Mouse (Mus musculus) hindbrain, embryonic 14.5 days (tissue): ENCODE measurements around the gene Runx1. TPM values are rescaled to one million over a fixed set of nuclear protein-coding genes. Genes with fewer than 3 reads are reported as not detected.
A peak's percentile ranks its signal among the peaks of the same experiment; 100 is the strongest.

Source experiments
- ATAC-seq: fragments of 200-750 bp; cut with Nextera tagmentation; 2 replicates; pipeline ENCODE4 v1.8.0; 2017; ENCODE audit warnings: moderate number of reproducible peaks, mild to moderate bottlenecking, moderate TSS enrichment, moderate library complexity; ENCODE audit not compliant: low FRiP score
- DNase-seq: peaks from one replicate; pipeline ENCODE4 v3.0.0-alpha.2; 2015; ENCODE audit warnings: low spot score
- H3K27ac ChIP-seq: fragments of 300-500 bp; sonication (generic); 2 replicates; pipeline ENCODE4 v1.5.1; 2014; ENCODE audit warnings: mild to moderate bottlenecking, moderate library complexity
- H3K27me3 ChIP-seq: fragments of 300-500 bp; sonication (generic); 2 replicates; pipeline ENCODE4 v1.6.1; 2014; ENCODE audit warnings: mild to moderate bottlenecking, low read length, mixed read lengths; ENCODE audit not compliant: control insufficient read depth, insufficient read depth
- H3K36me3 ChIP-seq: fragments of 300-500 bp; sonication (generic); replicated peaks from 2 replicates; pipeline ENCODE4 v1.6.1; 2014; ENCODE audit not compliant: control insufficient read depth, insufficient read depth
- H3K4me1 ChIP-seq: fragments of 300-500 bp; sonication (generic); replicated peaks from 2 replicates; pipeline ENCODE4 v1.6.1; 2014; ENCODE audit warnings: antibody characterized with exemption, low read length, mixed read lengths; ENCODE audit not compliant: control insufficient read depth, insufficient read depth
- H3K4me2 ChIP-seq: fragments of 300-500 bp; sonication (generic); replicated peaks from 2 replicates; pipeline ENCODE4 v1.6.1; 2014; ENCODE audit warnings: mild to moderate bottlenecking, moderate library complexity
- H3K4me3 ChIP-seq: fragments of 300-500 bp; sonication (generic); replicated peaks from 2 replicates; pipeline ENCODE4 v1.5.1; 2014; ENCODE audit warnings: mild to moderate bottlenecking, low read length
- H3K9ac ChIP-seq: fragments of 300-500 bp; sonication (generic); 2 replicates; pipeline ENCODE4 v1.6.1; 2014
- H3K9me3 ChIP-seq: fragments of 300-500 bp; sonication (generic); 2 replicates; pipeline ENCODE4 v1.6.1; 2016; ENCODE audit warnings: low read length; ENCODE audit not compliant: control insufficient read depth
- WGBS: fragments of 180-500 bp; shearing (Covaris S2); extraction: QIAGEN DNeasy Blood & Tissue Kit; methylation state at CpG from one replicate; pipeline ENCODE4 v1.1.7; 2014; 5-methylcytosine and 5-hydroxymethylcytosine counted together
- polyA plus RNA-seq: library from polyadenylated mRNA; unstranded; fragments of >200 nt; fragmentation: Nextera tagmentation; extraction: Ambion mirVana; gene quantifications from 2 replicates; pipeline ENCODE4 v1.2.1, GENCODE M21; 2014

The Runx1 gene
- polyA plus RNA-seq, 1 experiment from 2014 or later = 2.2 TPM

DNA sequence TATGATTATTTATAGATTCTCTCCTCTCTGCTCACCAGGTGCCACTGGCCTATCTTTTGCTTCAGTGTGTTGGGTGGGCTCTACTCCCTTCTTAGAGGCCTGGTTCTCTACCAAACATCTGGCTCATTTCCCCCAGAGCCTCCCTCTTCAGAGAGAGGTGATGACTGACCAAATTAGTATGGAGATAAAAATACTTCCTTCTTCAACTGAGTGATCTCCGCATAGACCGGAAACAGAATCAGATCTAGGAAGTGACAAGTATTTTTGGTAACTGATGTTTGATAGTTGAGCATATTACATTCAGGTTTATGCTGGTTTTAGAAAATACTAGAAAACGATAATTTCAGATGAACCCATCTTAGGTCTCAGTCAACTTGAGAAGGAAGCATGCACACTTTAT is 101.4 kb downstream of the Runx1 start:
- ATAC-seq = no peak
- no peak overlapping the region for H3K9ac ChIP-seq
- H3K4me3 ChIP-seq = no peak overlapping the region
- H3K4me2 ChIP-seq = no peak overlapping the region
- peaks cover 8% of the 10 kb centered on the region for H3K4me1 ChIP-seq
- H3K9me3 ChIP-seq = no peaks in the 10 kb centered on the region
- no peaks in the 10 kb centered on the region for H3K27me3 ChIP-seq
- WGBS = 94% methylated on average over 3 of the region's 3 CpGs
- H3K36me3 ChIP-seq = no peaks in the 10 kb centered on the region
- no peak overlapping the region for H3K27ac ChIP-seq
- DNase-seq = no peak

GRCm38 (mm10) chr16:92720678-92721077 is 105.3 kb downstream of the Runx1 start:
- DNase-seq (peak; percentile 57), ATAC-seq (no peak)
- Histone ChIP-seq H3K4me2 (no peak overlapping the region), H3K36me3 (no peaks in the 10 kb centered on the region), H3K27me3 (no peaks in the 10 kb centered on the region), H3K9ac (no peak overlapping the region), H3K9me3 (no peaks in the 10 kb centered on the region), H3K4me1 (peaks cover 8% of the 10 kb centered on the region), H3K4me3 (no peak overlapping the region), H3K27ac (no peak overlapping the region)
- 23% methylated on average over 10 of the region's 10 CpGs for whole genome bisulfite sequencing

GRCm38 (mm10) chr16:92719725-92720124 is 106.2 kb downstream of the Runx1 start:
- H3K36me3 ChIP-seq = no peaks in the 10 kb centered on the region
- H3K9me3 ChIP-seq = no peaks in the 10 kb centered on the region
- ATAC-seq (no peak), DNase-seq (no peak)
- H3K27ac ChIP-seq = no peak overlapping the region
- H3K4me1 ChIP-seq = peaks cover 8% of the 10 kb centered on the region
- H3K4me2 ChIP-seq = no peak overlapping the region
- WGBS = 85% methylated on average over 6 of the region's 6 CpGs
- no peak overlapping the region for H3K9ac ChIP-seq
- H3K27me3 ChIP-seq = no peaks in the 10 kb centered on the region
- no peak overlapping the region for H3K4me3 ChIP-seq

DNA sequence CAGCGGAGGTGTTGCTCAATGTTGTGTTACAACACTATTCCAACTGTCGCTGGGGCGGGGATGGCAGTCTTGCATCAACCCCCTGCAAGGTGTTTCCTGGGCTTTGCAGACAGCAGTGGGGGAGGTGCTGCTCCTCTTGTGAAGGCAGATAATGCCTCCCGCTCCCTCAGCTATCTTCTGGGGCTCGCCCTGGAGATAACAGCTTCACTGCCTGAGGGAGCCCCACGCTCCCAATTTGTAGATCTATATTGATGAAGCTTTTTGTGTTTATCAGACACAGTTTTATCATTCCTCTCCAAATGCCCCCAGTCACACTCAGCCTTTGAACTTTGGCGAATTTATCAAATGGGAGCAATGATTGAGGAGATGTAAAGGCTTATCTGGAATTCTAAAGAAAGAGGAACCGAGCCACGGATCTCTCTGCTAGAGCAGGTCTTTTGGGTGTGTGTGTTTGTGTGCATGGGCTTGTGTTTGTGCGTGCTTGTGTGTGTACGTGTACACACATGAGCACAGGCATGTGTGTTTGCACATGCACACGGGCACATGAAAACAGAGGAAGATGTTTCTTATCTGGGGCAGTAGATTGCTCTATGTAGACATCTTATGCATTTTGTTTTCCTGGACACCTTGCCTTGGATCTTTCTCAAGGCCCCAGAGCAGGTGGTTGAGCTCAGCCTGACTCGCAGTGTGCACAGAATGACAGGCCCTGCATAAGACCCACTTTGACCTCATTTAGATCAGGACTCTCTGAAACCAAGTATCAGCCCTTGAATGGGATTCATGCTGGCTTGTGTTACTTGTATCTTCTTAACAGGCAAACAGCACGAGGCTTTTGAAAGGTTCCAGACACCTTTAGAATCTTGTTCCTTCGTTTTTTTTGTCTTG is 110.1 kb downstream of the Runx1 start:
- Histone ChIP-seq H3K27me3 (no peaks in the 10 kb centered on the region), H3K4me1 (peaks cover 6% of the 10 kb centered on the region), H3K4me3 (no peak overlapping the region), H3K9ac (no peak overlapping the region), H3K4me2 (no peak overlapping the region), H3K36me3 (no peaks in the 10 kb centered on the region), H3K27ac (no peak overlapping the region), H3K9me3 (no peaks in the 10 kb centered on the region)
- 31% methylated on average over 15 of the region's 15 CpGs for WGBS
- DNase-seq = no peak
- ATAC-seq = no peak

- Histone ChIP-seq H3K9me3 (no peaks in the 10 kb centered on the region), H3K4me3 (no peak overlapping the region), H3K4me2 (no peak overlapping the region), H3K36me3 (no peaks in the 10 kb centered on the region), H3K27me3 (no peaks in the 10 kb centered on the region), H3K27ac (no peak overlapping the region), H3K9ac (no peak overlapping the region), H3K4me1 (no peaks in the 10 kb centered on the region)
- no peak for DNase-seq
- ATAC-seq = no peak
- WGBS = 16% methylated on average over 1 of the region's 1 CpGs
Observed at GRCm38 (mm10) chr16:92710161-92710560, 115.8 kb downstream of the Runx1 start.

GRCm38 (mm10) chr16:92708718-92709117 is 117.2 kb downstream of the Runx1 start:
- DNase-seq = no peak

DNA sequence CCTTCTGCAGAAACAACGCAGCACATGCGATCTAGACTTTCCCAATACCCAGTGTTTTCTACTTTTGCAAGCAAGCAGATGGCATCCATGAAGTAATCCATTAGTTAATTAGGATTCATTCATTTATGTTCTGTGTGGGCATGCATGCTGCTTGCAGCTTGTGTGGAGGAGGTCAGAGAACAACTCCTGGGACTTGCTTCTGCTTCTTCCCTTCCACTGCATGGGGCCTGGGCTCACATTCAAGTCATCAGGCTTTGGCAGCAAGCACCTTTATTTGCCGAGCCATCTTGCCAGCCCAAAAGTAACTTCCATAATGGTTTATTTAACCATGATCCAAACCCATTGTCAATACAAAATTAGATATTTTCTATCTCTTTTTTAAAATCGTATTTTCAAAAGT is 118.2 kb downstream of the Runx1 start:
- no peak overlapping the region for H3K9ac ChIP-seq
- ATAC-seq = no peak
- WGBS = 76% methylated on average over 4 of the region's 4 CpGs

More at GRCm38 (mm10) chr16:92708718-92709117, 117.2 kb downstream of the Runx1 start:
- Histone ChIP-seq H3K9me3 (no peaks in the 10 kb centered on the region), H3K4me1 (no peaks in the 10 kb centered on the region), H3K4me2 (no peak overlapping the region), H3K36me3 (no peaks in the 10 kb centered on the region), H3K4me3 (no peak overlapping the region), H3K27ac (no peak overlapping the region), H3K27me3 (0 out of 2 replicates have a peak, but pooled peaks cover 6% of the 10 kb centered on the region), H3K9ac (no peak overlapping the region)
- 74% methylated on average over 4 of the region's 4 CpGs for WGBS
- ATAC-seq = no peak

GRCm38 (mm10) chr16:92707146-92707545 is 118.8 kb downstream of the Runx1 start:
- H3K4me3 ChIP-seq = no peak overlapping the region
- ATAC-seq (no peak), DNase-seq (no peak)
- peaks cover 16% of the 10 kb centered on the region for H3K27me3 ChIP-seq
- H3K9me3 ChIP-seq = no peaks in the 10 kb centered on the region
- H3K4me1 ChIP-seq = no peaks in the 10 kb centered on the region
- no peak overlapping the region for H3K9ac ChIP-seq
- H3K36me3 ChIP-seq = no peaks in the 10 kb centered on the region
- H3K27ac ChIP-seq = no peak overlapping the region
- WGBS = 71% methylated on average over 2 of the region's 2 CpGs
- no peak overlapping the region for H3K4me2 ChIP-seq

More for the DNA sequence above, 118.2 kb downstream of the Runx1 start:
- H3K9me3 ChIP-seq = no peaks in the 10 kb centered on the region
- no peak overlapping the region for H3K27ac ChIP-seq
- H3K27me3 ChIP-seq = peaks cover 15% of the 10 kb centered on the region
- no peak for DNase-seq
- no peaks in the 10 kb centered on the region for H3K4me1 ChIP-seq
- H3K36me3 ChIP-seq = no peaks in the 10 kb centered on the region
- no peak overlapping the region for H3K4me2 ChIP-seq
- H3K4me3 ChIP-seq = no peak overlapping the region

DNA sequence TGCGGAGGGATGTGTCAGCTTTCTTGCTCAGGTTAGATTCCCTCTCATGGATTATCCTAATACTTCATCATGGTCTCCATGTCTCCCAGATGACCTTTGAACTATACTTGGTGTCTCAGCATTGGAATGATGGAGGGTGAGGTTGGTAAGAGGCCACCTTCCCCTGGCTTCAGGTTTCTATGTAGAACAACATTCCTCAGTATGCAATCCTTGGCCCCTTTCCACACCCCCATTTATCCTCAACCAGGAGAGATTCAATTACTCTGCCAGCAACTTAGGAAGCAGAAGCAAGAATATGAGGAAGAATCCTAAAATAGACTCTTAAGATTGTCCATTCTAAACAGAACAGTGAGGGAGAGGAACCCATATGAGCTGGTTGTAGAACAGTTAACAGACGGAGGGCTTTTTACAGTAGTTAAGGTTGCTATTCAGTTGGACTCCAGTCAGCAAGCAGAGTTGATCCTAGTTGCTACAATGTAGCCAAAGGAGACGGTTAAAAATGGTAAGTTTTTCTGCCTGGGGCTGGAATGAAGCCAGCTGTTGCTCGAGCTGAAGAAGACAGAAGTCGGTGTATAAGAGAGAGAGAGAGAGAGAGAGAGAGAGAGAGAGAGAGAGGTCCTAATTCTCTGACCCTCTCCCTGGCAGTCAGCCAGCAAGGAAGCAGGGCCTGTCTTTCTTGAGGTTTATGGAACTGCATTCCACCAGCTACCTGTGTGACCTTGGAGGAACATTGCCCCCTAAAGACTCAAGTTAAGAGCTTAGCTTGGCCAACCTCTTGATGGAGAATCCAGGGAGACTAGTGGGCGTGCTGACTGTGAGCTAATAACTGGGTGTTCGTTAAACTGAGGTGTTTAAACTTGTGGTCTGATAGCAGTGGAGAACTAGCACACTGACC is 120.1 kb downstream of the Runx1 start:
- Histone ChIP-seq H3K27me3 (peaks cover 27% of the 10 kb centered on the region), H3K36me3 (no peaks in the 10 kb centered on the region), H3K4me3 (no peak overlapping the region), H3K9ac (no peak overlapping the region), H3K27ac (no peak overlapping the region), H3K9me3 (no peaks in the 10 kb centered on the region), H3K4me1 (no peaks in the 10 kb centered on the region), H3K4me2 (no peak overlapping the region)
- no peak for DNase-seq
- WGBS = 69% methylated on average over 7 of the region's 7 CpGs
- no peak for ATAC-seq
